Mouse (Mus musculus): ENCODE data around the gene Cabin1.

GRCm38 (mm10) chr10:75720215-75720614 is 43.9 kb downstream of the Cabin1 start:
- TF ChIP-seq FLI1 (IDR thresholded peaks at IDR 0.05; ENCODE audit: low read length) (no peak), GATA1 (IDR thresholded peaks at IDR 0.05; ENCODE audit: borderline replicate concordance, low read length) (no peak)

Measured in megakaryocyte, embryonic 14.5 days (primary cell).